Mouse (Mus musculus): Measurements from ENCODE around the gene Polm.

DNA sequence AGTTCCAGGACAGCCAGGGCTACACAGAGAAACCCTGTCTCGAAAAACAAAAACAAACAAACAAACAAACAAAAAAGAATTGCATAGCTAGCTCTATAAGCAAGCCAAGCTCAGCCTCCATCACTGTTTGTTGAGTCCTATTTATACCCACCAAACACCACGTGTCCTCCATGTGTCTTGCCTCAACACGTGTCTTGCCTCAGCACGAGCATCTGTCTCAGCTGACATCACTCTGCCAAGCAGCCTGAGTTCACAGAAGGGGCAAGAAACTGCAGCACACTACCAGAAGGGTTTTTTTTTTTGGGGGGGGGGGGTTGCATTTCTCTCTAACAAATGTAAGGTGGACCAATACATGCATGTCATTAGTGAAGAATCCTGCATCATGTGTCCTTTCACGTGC lies 12.6 kb upstream of the Polm start:
- TF ChIP-seq CTCF (IDR thresholded peaks at IDR 0.05) (no peak), POLR2A (IDR thresholded peaks at IDR 0.05; ENCODE audit: insufficient read depth, low read depth, low read length) (no peak), EP300 (IDR thresholded peaks at IDR 0.05; ENCODE audit: insufficient read depth, low read depth, low read length) (0 out of 2 replicates have a peak, but pooled peaks have one; percentile 18)
